Mouse (Mus musculus) lung, embryonic 16.5 days (tissue): ENCODE measurements around the gene Azin2. TPM values are rescaled to one million over a fixed set of nuclear protein-coding genes. Genes with fewer than 3 reads are reported as not detected.

Source experiments
- ATAC-seq: fragments of 200-750 bp; cut with Nextera tagmentation; 2 replicates; pipeline ENCODE4 v1.8.0; 2017; ENCODE audit warnings: low read depth, mild to moderate bottlenecking, moderate library complexity
- H3K27ac ChIP-seq: fragments of 300-500 bp; sonication (generic); 2 replicates; pipeline ENCODE4 v1.5.1; 2014; ENCODE audit warnings: mild to moderate bottlenecking, control low read depth, low read length
- H3K27me3 ChIP-seq: fragments of 300-500 bp; sonication (generic); 2 replicates; pipeline ENCODE4 v1.6.1; 2014; ENCODE audit warnings: low read depth, low read length, mixed read lengths; ENCODE audit not compliant: control insufficient read depth, insufficient read depth
- H3K36me3 ChIP-seq: fragments of 300-500 bp; sonication (generic); 2 replicates; pipeline ENCODE4 v1.6.1; 2014; ENCODE audit warnings: low read length; ENCODE audit not compliant: control insufficient read depth, insufficient read depth
- H3K4me1 ChIP-seq: fragments of 300-500 bp; sonication (generic); replicated peaks from 2 replicates; pipeline ENCODE4 v1.6.1; 2014; ENCODE audit warnings: low read length, mixed read lengths; ENCODE audit not compliant: control insufficient read depth, insufficient read depth
- H3K4me2 ChIP-seq: fragments of 300-500 bp; sonication (generic); 2 replicates; pipeline ENCODE4 v1.6.1; 2014; ENCODE audit warnings: low read depth, low read length, control low read depth
- H3K4me3 ChIP-seq: fragments of 300-500 bp; sonication (generic); 2 replicates; pipeline ENCODE4 v1.5.1; 2014; ENCODE audit warnings: mild to moderate bottlenecking, low read length, control low read depth
- H3K9ac ChIP-seq: fragments of 300-500 bp; sonication (generic); 2 replicates; pipeline ENCODE4 v1.6.1; 2014; ENCODE audit warnings: low read length, control low read depth
- H3K9me3 ChIP-seq: fragments of 300-500 bp; sonication (generic); 2 replicates; pipeline ENCODE4 v1.6.1; 2016; ENCODE audit warnings: low read length; ENCODE audit not compliant: control insufficient read depth
- WGBS: fragments of 180-500 bp; shearing (Covaris S2); extraction: QIAGEN DNeasy Blood & Tissue Kit; methylation state at CpG from one replicate; pipeline ENCODE4 v1.1.7; 2014; 5-methylcytosine and 5-hydroxymethylcytosine counted together
- polyA plus RNA-seq: library from polyadenylated mRNA; unstranded; fragments of >200 nt; fragmentation: Nextera tagmentation; extraction: Ambion mirVana; gene quantifications from 2 replicates; pipeline ENCODE4 v1.2.1, GENCODE M21; 2015

The Azin2 gene
- polyA plus RNA-seq, 1 experiment from 2014 or later, result 23.2 TPM

DNA sequence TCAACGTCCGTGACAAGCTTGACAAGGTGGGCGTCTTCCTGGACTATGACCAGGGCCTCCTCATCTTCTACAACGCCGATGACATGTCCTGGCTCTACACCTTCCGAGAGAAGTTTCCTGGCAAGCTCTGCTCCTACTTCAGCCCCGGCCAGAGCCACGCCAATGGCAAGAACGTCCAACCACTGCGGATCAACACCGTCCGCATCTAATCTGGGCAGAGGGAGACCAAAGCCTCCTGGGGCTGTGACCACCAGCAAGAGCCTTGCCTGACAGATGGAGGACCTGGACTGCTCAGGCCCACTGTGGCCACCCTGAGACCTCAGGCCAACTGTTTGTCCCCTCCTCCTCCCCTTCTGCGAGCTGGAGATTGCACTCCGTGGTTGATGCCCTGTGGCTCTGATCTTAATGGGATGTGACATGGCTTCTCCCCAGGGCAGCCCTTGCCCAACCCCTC, 52.8 kb downstream of the Azin2 start:
- no peak overlapping the region for H3K4me2 ChIP-seq
- 82% methylated on average over 14 of the region's 14 CpGs for WGBS
- no peak overlapping the region for H3K4me3 ChIP-seq
- ATAC-seq, result no peak
- no peak overlapping the region for H3K27ac ChIP-seq
- no peaks in the 10 kb centered on the region; the same call in 1 of the 2 replicates for H3K4me1 ChIP-seq
- H3K9me3 ChIP-seq, result no peaks in the 10 kb centered on the region
- no peaks in the 10 kb centered on the region for H3K36me3 ChIP-seq
- H3K27me3 ChIP-seq, result no peaks in the 10 kb centered on the region
- no peak overlapping the region for H3K9ac ChIP-seq

GRCm38 (mm10) chr4:128908586-128909377, 53.5 kb downstream of the Azin2 start:
- ATAC-seq, result peak; percentile 70; the same call in 1 of the 2 replicates
- no peaks in the 10 kb centered on the region for H3K36me3 ChIP-seq
- H3K9me3 ChIP-seq, result no peaks in the 10 kb centered on the region
- H3K4me3 ChIP-seq, result no peak overlapping the region
- no peak overlapping the region for H3K4me2 ChIP-seq
- no peaks in the 10 kb centered on the region for H3K27me3 ChIP-seq
- H3K9ac ChIP-seq, result no peak overlapping the region
- H3K4me1 ChIP-seq, result no peaks in the 10 kb centered on the region; the same call in 1 of the 2 replicates
- H3K27ac ChIP-seq, result no peak overlapping the region
- WGBS, result 61% methylated on average over 24 of the region's 24 CpGs

- Histone ChIP-seq H3K27ac (peak overlapping the region; percentile 25; the same call in 1 of the 2 replicates), H3K36me3 (0 out of 2 replicates have a peak, but pooled peaks cover 4% of the 10 kb centered on the region), H3K9ac (no peak overlapping the region), H3K4me2 (no peak overlapping the region), H3K4me3 (no peak overlapping the region), H3K27me3 (no peaks in the 10 kb centered on the region), H3K9me3 (no peaks in the 10 kb centered on the region), H3K4me1 (no peaks in the 10 kb centered on the region; the same call in 1 of the 2 replicates)
- WGBS, result 53% methylated on average over 12 of the region's 12 CpGs
- peak; percentile 63 for ATAC-seq
Measured at GRCm38 (mm10) chr4:128907238-128907968, 54.8 kb downstream of the Azin2 start.

- 62% methylated on average over 8 of the region's 8 CpGs for WGBS
- ATAC-seq, result no peak
Measured at GRCm38 (mm10) chr4:128906757-128907156, 55.5 kb downstream of the Azin2 start.

GRCm38 (mm10) chr4:128905251-128905650, 57.0 kb downstream of the Azin2 start:
- no peak overlapping the region for H3K27ac ChIP-seq

More at GRCm38 (mm10) chr4:128906757-128907156, 55.5 kb downstream of the Azin2 start:
- no peaks in the 10 kb centered on the region; the same call in 1 of the 2 replicates for H3K4me1 ChIP-seq
- no peaks in the 10 kb centered on the region for H3K9me3 ChIP-seq
- no peak overlapping the region for H3K4me3 ChIP-seq
- no peak overlapping the region for H3K4me2 ChIP-seq
- no peak overlapping the region for H3K27ac ChIP-seq
- H3K36me3 ChIP-seq, result 0 out of 2 replicates have a peak, but pooled peaks cover 4% of the 10 kb centered on the region
- no peaks in the 10 kb centered on the region for H3K27me3 ChIP-seq
- H3K9ac ChIP-seq, result no peak overlapping the region

DNA sequence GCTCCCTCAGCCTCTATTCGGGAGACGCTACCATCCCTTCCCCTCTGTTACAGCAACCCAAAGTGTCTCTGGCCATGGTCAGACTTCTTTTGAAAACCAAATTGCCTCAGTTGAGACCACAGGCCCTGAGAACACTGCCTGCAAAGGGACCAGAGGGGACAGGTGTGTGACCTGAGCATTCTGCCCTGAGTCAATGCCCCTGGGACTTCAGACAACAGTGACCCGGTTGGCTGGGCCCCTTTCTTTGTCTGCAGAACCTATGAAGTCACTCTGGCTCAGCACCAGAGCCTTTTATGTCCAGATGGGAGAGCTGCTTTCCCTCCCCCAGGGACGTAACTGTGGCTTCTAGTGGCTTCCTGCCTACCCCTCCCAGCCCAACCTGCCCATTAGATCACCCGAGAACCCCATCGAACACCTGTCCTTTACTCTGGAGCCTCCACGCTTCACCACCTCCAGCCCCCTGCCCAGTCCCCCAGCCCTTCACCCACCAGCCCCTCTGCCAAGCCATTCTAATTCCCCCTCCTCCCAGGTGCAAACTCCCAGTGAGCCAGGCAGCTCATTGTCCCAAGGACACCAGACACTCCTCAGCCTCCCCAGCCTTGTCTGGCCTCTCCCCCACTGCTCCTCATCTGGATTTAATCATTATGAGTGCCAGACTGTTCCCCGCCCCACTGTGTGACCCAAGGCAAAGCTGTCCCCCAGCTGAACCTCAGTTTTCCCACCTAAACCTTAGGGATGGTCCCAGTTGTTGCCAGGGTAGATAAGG, 58.0 kb downstream of the Azin2 start:
- no peaks in the 10 kb centered on the region for H3K27me3 ChIP-seq
- H3K9me3 ChIP-seq, result no peaks in the 10 kb centered on the region
- H3K9ac ChIP-seq, result no peak overlapping the region
- peaks cover 7% of the 10 kb centered on the region for H3K4me1 ChIP-seq
- ATAC-seq, result no peak
- no peak overlapping the region for H3K4me3 ChIP-seq
- H3K27ac ChIP-seq, result no peak overlapping the region
- 72% methylated on average over 8 of the region's 8 CpGs for WGBS
- H3K36me3 ChIP-seq, result 0 out of 2 replicates have a peak, but pooled peaks cover 4% of the 10 kb centered on the region
- H3K4me2 ChIP-seq, result no peak overlapping the region

More at GRCm38 (mm10) chr4:128905251-128905650, 57.0 kb downstream of the Azin2 start:
- Histone ChIP-seq H3K4me3 (no peak overlapping the region), H3K4me1 (no peaks in the 10 kb centered on the region; the same call in 1 of the 2 replicates), H3K4me2 (no peak overlapping the region), H3K9ac (no peak overlapping the region), H3K36me3 (0 out of 2 replicates have a peak, but pooled peaks cover 4% of the 10 kb centered on the region), H3K9me3 (no peaks in the 10 kb centered on the region), H3K27me3 (no peaks in the 10 kb centered on the region)
- ATAC-seq, result no peak
- WGBS, result 49% methylated on average over 8 of the region's 8 CpGs

GRCm38 (mm10) chr4:128902390-128902789, 59.9 kb downstream of the Azin2 start:
- H3K36me3 ChIP-seq, result 0 out of 2 replicates have a peak, but pooled peaks cover 4% of the 10 kb centered on the region
- no peak overlapping the region for H3K27ac ChIP-seq
- no peaks in the 10 kb centered on the region for H3K27me3 ChIP-seq
- 76% methylated on average over 8 of the region's 8 CpGs for WGBS
- no peaks in the 10 kb centered on the region for H3K9me3 ChIP-seq
- peaks cover 24% of the 10 kb centered on the region for H3K4me1 ChIP-seq
- no peak overlapping the region for H3K4me3 ChIP-seq
- H3K4me2 ChIP-seq, result no peak overlapping the region
- ATAC-seq, result no peak
- H3K9ac ChIP-seq, result no peak overlapping the region

DNA sequence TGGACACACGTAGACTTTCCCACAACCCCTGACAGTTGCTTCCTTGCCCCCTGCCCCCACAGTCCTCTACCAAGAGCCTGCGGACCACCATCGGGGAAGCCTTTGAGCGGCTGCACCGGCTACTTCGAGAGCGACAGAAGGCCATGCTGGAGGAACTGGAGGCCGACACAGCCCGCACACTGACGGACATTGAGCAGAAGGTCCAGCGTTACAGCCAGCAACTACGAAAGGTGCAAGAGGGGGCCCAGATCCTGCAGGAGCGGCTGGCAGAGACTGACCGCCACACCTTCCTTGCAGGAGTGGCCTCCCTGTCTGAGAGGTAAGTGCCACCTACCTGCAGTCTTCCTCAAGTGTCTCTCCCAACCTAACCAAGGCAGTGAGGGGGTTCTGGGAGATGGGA, 61.8 kb downstream of the Azin2 start:
- no peak overlapping the region for H3K4me3 ChIP-seq
- no peak for ATAC-seq
- no peak overlapping the region for H3K9ac ChIP-seq
- H3K27me3 ChIP-seq, result no peaks in the 10 kb centered on the region
- WGBS, result 81% methylated on average over 14 of the region's 14 CpGs
- H3K4me2 ChIP-seq, result no peak overlapping the region
- H3K27ac ChIP-seq, result no peak overlapping the region
- H3K4me1 ChIP-seq, result peaks cover 24% of the 10 kb centered on the region
- H3K36me3 ChIP-seq, result 0 out of 2 replicates have a peak, but pooled peaks cover 4% of the 10 kb centered on the region
- H3K9me3 ChIP-seq, result no peaks in the 10 kb centered on the region
